Mouse (Mus musculus) neutrophil, adult 59 days (primary cell): ENCODE measurements around the gene Nsun6. TPM values are rescaled to one million over a fixed set of nuclear protein-coding genes. Genes with fewer than 3 reads are reported as not detected.

ENCODE experiments used
- total RNA-seq, 2 experiments: library from RNA; stranded (reverse); gene quantifications; 1 replicate in 1 of 2; 2 replicates in 1 of 2; pipeline ENCODE4 v1.2.4; 2023

Nsun6 gene
- 10 to 100 TPM in 1 of 2 experiments, 1 to 10 TPM in 1; 10.0 to 10.4 TPM for total RNA-seq

GRCm38 (mm10) chr2:15054945-15055637 is at the start of gene Nsun6:
Gene Nsun6 (minus strand): TSS chr2:15055069.

GRCm38 (mm10) chr2:15049117-15049873 is 5.6 kb downstream of the Nsun6 start, which contains the start of gene Arl5b:
Gene Arl5b (plus strand): TSS chr2:15049395.

Other genes with a start within 250 kb of the Nsun6 start
- gene Arl5b, start 5.7 kb downstream of the Nsun6 start, total RNA-seq = 10 to 100 TPM; 48.4 to 50.4 TPM